Comparison of ENCODE assay signal across 8 mouse cellular contexts in genomic region chr10:80798150-80799006, GRCm38 (mm10). TPM values are rescaled to one million over a fixed set of nuclear protein-coding genes. Genes with fewer than 3 reads are reported as not detected.
A peak's percentile ranks its signal among the peaks of the same experiment; 100 is the strongest.
DNase-seq lines count a peak whose midpoint lies in the region; ATAC-seq lines count a peak whose summit lies in the region.

TSS of gene Sf3a2 (plus strand) at chr10:80798198.
TSS of gene Plekhj1 (minus strand) at chr10:80798626.

- WGBS in hindbrain, embryonic 12.5 days: under 1% methylated on average over 102 of the region's 104 CpGs

- peaks cover 28% of the 10 kb centered on the region for H3K4me1 ChIP-seq in hindbrain, embryonic 12.5 days

- H3K4me2 ChIP-seq in hindbrain, embryonic 12.5 days (replicated peaks): peak within 1 kb of the TSS; percentile 95

- DNase-seq in NIH3T3 (ENCODE audit: low read depth): peak; percentile 98
- DNase-seq in cerebellum, postnatal 10 days: peak; percentile 98
- peak; percentile 90 to 94 for DNase-seq in frontal cortex, postnatal 10 days (ENCODE audit: low spot score in 2 of 2)
- peak; percentile 97 to 98 for DNase-seq in layer of hippocampus, postnatal 14 days (ENCODE audit: low spot score in 2 of 2)
- DNase-seq in lung, postnatal 14 days: peak; percentile 96
- peak; percentile 93 for DNase-seq in retina, adult 2 months (ENCODE audit: low read depth, low spot score)
- peak; percentile 95 to 97 for DNase-seq in thymus, postnatal 36 days

- H3K27me3 ChIP-seq in hindbrain, embryonic 12.5 days: no peaks in the 10 kb centered on the region

- H3K27ac ChIP-seq in hindbrain, embryonic 12.5 days: peak within 1 kb of the TSS; percentile 97

- H3K9ac ChIP-seq in hindbrain, embryonic 12.5 days: peak within 1 kb of the TSS; percentile 98

- H3K36me3 ChIP-seq in hindbrain, embryonic 12.5 days: peaks cover 60% of the 10 kb centered on the region

- no peaks in the 10 kb centered on the region for H3K9me3 ChIP-seq in hindbrain, embryonic 12.5 days (replicated peaks)

- peak within 1 kb of the TSS; percentile 89 for H3K4me3 ChIP-seq in hindbrain, embryonic 12.5 days

- peak; percentile 93 for ATAC-seq in hindbrain, embryonic 12.5 days (ENCODE audit: low FRiP score)

RNA-seq across cellular contexts. Expression of gene Sf3a2, which starts in this region (rescaled TPM):
- polyA plus RNA-seq in hindbrain, embryonic 12.5 days (2016; fragmentation: Nextera tagmentation; extraction: Ambion mirVana): 65.3 and 71.8 TPM in 2 replicates
- total RNA-seq in layer of hippocampus, postnatal 14 days (2021): 10 to 100 TPM; 41.0 to 45.9 TPM

RNA-seq across cellular contexts. Expression of gene Plekhj1, which starts in this region (rescaled TPM):
- polyA plus RNA-seq in hindbrain, embryonic 12.5 days (2016; fragmentation: Nextera tagmentation; extraction: Ambion mirVana): 139 TPM in 2 replicates
- 10 to 100 TPM; 57.1 to 57.8 TPM for total RNA-seq in layer of hippocampus, postnatal 14 days (2021)

Comparison
In these comparisons a context has a peak if more than half of its experiments do, and no peak if none do; other contexts are left out.
1. Peak in every context shown above with its lines: DNase-seq, ATAC-seq, H3K4me3 ChIP-seq and H3K27ac ChIP-seq.